Mouse (Mus musculus) spleen, postnatal 36 days (tissue): ENCODE data around the gene Epha4.

Experiments
- DNase-seq, 2 experiments: peaks; one replicate each; pipeline ENCODE4 v3.0.0; 2022; ENCODE audit warnings: low spot score in 2 of 2, mixed read lengths in 1 of 2

The Epha4 gene

DNA sequence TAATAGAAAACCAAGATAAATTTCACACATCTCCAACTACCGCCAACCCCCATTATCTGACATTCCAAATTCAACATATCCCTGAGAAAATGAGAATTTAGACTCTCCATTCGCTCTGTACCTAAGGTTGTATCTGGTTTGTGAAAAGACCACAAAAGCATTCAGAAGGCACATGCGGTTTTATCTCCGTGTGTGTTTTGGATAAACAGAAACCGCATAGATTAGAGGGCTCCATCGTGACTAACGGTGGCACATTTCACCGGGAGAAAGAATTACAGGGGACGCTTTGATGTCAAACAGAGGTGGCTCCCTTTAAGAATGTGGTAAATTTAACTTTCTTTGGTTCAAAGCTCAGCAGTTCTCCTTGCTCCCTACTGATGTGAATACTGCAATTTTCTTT lies 107.5 kb downstream of the Epha4 start:
- no peak for DNase-seq

DNA sequence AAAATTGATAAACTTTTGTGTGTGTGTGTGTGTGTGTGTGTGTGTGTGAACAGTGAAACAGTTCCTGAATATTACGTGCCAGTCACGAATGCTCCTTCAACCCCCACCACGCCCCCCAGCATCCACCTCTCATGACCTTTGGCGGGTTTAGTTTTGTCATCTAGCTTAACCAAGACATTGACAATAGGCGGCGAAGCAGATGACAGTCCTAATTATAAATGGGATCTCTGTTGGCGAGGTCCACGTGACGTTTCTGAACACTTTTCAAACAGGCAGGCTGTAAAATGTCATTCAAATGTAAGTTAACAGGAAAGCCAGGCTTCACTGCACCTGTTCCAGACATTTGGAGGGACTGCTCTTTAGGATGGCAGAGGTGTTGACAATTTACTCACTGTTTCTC lies 108.3 kb downstream of the Epha4 start:
- DNase-seq: no peak

DNA sequence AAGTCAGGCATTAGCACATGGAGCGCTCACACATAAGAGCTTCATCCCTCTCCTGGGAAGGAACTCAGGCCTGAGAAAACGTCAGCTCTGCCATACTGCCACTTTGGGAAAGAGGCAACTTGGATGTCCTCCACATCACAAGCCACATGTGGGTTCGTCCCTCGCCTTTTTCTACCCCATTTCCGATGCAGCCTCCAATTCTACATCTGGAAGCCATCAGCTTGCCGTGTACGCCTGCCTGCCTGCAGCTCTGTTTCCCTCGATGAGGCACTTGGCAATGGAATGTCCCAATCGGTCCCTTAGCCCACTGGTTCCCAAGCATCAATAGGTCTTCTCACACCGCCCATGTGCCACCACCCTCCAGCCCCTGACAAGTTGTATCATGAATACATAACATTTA lies 110.4 kb downstream of the Epha4 start:
- DNase-seq: no peak

DNA sequence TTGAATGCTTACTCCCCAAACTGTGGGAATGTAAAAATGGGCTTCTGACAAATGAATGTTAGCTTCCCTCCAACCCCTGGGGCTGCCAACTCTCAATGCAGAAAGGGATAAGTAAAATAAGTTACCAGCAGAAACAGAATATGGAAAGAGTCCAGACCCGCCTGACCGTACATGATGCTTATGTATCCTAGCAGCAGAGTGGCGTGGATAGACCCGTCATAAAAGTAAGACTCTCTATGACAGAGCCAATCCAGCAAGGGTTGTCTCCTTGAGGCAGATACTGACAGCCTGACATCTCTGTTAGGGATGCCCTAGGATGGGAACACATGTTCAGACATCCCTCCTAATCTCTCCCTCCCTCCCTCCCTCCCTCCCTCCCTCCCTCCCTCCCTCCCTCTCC lies 111.9 kb downstream of the Epha4 start:
- no peak for DNase-seq

DNA sequence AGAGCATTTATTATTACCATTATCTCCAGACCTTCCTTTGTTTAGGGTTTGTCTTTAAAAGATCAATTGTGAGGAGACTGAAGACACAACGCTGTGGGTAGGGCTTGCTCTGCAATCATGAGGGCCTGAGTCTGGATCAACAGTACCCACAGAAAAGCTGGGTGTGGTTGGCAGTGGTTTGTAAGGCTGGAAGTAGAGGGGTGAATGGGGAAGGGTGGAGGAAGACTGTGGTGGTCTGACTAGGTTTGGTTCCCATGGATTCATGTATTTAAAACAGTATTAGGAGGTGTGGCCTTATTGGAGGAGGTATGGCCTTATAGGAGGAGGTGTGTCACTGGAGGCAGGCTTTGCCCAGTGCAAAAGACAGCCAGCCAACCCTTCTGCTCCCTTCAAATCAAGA lies 113.4 kb downstream of the Epha4 start:
- DNase-seq: no peak

DNA sequence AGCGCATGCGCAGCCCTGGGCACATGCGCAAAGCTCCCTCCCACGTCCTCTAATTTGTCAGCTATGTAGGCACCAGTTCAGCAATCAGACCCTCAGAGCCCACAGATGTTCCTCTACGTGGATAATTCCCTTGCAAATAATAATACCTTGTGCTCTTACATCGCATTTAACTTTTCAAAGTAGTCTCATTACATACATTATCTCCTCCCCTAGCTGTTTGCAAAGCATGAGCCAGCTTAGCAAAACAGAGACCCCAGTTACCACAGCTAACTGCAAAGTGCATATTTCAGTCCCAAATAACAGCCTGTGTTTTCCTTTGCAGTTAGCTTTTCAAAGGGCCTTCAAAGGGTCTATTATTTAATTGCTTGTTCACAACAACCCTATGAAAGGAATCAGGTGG lies 123.3 kb downstream of the Epha4 start:
- no peak for DNase-seq

DNA sequence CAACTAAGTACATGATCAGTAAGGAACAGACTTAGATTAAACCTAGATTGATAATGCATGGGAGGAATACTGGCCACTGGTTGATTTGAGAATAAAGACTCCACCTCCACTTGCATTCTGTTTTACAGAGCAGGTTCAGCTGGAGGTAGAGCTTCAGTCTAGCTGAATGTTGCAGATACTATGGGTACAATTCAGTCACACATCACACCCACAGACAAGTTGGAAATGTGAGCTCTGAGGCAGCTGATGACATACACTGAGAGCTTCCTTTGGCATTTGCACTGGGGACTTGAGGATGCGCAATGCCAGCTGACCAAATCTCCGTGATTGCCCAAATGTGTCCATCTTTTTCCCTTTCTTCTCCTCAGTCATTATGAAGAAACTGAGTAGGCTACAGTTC lies 125.8 kb downstream of the Epha4 start:
- no peak for DNase-seq

DNA sequence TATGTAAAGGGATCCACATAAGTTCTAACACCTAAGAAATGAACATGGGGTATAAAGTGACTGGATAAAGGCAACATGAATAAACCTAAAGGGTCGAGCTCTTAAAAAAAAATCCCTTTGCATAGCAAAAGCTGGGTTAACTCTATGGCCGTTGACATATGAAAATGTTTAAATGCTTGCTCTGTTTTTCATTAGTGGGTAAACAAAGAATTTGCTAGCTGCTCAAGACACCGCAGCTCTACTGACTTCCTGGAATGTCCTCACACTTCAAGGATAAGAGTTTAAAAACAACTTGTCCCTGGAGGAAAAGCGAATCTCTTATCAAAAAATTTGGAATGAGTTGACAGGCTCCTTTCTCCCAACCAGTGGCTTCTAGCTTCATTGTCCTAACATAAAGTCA lies 126.3 kb downstream of the Epha4 start:
- DNase-seq: no peak

DNA sequence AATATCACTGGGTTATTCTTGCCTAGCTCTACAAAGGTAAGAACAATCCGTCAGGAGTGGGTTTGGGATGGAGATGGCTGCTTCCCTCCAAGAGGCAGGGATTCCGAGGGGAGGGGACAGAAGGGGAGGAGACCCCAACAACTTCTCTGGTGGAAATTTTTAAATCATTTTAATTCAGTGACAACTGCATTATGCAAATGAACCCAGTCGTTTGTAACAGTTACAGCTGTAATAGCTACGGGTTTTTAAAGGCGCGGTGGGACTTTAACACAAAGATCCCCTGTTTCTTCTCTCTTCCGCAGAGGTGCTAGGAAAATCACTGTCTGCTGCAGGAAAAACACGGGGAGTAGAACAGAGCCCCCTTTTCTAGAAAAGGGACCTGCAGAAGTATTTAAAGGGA lies 129.3 kb downstream of the Epha4 start:
- no peak for DNase-seq

DNA sequence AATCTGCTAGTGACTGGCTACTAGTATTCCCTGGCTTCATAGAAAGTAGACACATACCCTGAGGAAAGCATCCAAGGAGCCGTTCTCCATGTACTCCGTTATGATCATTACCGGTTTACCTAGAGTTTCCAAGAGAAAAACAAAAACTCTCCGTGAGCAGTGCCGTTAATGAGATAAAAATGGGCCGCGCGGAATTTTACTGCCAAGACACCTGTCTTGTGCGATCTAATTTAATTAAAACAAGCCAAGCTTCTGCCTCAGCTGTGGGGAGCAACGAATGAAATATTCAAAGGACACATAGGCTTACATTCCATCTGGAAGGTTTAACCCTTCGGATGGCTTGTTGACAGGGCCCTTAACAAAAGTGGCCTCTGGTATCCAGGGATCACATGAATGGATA lies 131.4 kb downstream of the Epha4 start:
- no peak for DNase-seq

DNA sequence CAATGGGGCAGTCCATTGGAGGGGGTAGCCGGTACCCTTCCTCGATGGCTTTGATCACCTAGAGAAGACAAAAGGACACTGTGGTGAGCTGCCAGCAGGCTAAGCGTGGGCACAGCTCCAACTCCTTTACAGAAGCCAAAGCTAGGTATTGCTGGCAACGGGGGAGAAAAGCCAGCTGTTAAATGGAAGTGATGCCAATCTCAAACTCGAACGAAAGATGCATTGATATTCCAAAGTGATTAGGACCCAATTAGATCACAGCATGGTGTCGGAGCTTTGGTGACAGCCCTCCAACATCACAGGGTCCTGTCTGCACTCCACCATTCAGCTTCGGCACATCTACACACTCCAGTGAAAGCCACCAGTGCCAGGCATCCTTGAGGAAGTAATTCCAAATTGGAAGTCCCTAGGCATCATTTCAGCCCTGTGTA lies 137.3 kb downstream of the Epha4 start:
- DNase-seq: no peak

DNA sequence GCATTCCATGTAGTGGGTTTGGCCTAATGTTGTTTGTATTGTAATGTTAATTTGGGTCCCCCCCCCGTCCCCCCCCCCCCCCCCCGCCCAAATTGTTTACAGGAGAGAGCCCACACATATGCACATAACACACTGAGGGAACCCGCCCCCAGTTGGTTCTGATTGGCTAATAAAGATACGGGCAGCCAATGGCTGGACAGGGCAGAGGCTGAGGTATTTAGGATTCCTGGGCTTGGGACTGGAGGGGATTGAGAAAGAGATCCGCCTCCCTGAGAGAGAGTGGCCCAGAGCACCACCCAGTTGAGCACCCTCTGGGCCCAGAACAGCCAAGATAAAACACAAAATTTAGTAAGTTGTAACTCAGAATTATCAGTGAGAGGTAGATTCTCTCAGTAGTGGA lies 140.8 kb downstream of the Epha4 start:
- DNase-seq: no peak

DNA sequence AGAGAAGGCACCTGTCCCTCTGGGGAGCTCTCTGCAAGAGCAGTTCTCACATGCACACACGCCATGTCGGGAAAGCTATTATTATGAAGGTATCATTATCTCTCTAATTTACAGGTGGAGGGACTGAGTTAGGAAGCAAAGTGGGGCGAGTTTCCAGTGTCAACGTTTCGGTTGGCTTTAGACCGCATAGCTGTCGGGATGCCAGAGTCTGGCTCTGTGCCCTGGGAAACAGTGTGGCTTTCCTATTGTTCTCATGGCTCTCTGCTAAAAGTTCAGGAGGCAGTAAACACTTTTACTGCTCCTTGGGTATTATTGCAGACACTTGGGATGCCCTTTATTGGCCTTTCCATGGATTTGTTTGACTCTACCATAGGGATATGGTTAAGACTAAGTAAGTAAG lies 144.0 kb downstream of the Epha4 start:
- no peak for DNase-seq

DNA sequence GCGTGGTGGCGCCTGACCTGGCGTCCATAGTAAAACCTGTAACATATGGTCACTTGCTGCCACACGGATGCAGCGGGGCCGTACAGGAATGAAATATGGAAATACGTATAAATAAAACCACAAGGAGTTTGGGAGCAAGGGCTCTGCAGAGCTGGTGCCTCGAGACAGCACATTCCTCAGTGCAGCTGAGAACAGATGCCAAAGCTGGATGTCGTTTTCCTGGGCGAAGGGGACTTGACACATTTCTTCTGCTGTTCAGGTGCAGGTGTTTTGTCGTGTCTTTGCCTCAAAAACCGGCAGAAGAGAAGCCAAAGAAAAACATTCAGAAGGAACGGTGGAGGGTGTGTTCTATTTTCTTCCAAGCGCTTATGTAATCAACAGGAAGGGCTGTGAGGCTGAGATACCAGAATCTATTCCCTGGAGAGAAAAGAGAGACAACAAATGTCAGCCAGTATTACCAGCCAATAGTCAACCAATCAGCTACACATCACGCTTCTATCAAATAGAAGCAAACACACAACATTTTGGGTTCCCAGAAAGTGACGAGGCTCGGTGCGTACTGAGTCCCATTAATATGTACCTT lies 145.5 kb downstream of the Epha4 start:
- DNase-seq: peak in 1 of 2 experiments; percentile 3

DNA sequence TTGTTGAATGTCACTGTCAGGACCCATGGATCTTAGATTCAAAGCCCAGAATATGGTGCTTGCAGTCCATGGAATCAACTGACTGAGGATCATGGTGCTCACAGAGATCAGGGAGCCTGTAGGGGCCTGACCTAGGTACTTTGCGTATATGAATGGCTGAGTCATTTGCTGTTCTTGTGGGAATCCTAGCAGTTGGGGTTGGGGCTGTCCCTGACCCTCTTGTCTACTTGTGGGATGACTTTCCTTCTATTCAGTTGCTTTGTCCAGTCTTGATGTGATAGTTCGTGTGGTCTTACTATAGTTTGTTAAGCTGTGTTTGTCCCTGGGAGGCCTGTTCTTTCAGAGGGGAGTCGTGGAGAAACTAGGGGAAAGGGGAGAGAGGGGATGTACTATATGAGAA lies 149.0 kb downstream of the Epha4 start:
- no peak for DNase-seq

DNA sequence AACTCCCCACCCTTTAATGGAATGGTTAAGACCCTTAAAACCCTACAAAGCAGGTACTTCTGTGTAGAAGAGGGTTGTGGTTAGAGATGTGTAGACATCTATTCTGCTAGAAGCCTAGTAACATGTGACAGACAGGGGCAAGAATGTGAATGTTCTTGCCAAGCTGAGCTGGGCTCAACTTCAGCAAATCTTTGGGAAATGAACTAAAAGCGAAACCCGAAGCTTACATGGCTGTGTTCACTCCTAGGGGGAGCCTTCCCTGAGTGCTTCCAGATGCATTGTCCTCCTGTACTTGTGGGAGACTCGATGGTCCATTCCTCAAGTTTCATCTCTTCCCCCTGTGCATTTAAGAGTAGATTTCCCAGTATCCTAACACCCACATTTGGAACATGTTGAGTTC lies 150.3 kb downstream of the Epha4 start:
- DNase-seq: no peak

DNA sequence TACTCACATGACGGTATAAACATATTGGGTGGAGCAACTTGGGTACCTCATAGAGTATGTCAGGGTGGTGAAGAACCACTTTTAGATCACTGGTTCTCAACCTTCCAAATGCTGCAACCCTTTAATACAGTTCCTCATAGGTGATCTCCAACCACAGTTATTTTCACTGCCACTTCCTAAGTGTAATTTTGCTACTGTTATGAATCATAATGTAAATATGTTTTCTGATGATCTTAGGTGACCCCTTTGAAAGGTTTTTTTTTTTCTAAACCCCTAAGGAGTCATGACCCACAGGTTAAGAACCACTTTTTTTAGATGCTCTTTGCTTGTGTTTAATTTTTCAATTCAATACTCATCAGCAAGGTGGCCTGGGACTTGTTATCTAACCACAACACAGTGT lies 151.0 kb downstream of the Epha4 start:
- DNase-seq: no peak

DNA sequence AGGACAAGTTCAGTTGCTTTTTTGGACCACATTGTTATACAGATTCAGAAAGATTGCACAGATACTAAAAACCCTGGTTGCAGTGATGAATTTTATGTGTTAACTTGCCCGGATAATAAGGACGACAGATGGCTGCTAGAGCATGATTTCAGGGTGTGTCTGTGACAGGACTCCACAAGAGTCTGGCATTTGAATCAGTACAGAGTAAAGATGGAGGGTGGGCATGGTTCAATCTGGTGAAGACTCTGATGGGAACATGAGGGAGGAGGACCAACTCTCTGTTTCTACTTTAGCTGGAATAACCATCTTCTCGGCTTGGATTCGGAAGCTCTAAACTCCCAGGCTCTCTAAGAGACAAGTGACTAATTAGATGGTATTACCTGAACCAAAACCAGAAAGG lies 168.4 kb downstream of the Epha4 start:
- no peak for DNase-seq

DNA sequence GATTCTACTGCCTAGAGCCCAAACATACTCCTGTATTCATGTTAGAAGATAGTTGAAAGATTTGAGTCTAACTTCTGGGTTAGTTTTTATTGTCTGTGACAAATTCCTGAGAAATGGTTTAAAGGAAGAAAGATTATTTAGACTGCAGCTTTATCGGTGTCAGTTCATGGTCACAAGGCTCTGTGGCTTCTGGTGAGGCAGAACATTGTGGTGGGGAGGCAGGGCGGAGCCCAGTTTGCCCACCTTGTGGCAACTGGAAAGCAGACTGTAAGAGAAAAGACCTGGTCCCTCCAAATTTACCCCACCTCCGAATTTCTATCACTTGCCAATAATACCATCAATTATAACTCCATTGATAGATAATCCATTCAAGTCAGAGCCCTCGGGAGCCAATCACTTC lies 171.1 kb downstream of the Epha4 start:
- no peak for DNase-seq

DNA sequence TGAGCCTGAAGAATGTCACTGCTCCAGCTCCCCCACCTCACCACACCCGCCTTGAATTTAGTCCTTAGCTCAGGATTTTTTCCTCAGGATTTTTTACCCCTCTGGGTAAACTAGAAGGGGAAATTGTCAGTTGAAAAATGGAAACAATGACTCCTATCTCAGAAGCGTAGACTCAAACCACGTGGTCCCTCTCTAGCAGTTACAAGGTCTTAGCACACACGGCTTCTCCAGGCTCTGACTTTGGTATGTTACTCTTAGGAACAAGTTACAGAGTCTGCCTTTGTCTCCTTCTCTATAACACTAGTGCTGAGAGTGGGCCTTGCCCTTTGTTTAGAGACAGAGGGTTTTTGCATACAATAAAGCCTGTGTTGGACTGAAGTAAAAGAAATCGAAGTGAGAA lies 175.2 kb downstream of the Epha4 start:
- DNase-seq: no peak

DNA sequence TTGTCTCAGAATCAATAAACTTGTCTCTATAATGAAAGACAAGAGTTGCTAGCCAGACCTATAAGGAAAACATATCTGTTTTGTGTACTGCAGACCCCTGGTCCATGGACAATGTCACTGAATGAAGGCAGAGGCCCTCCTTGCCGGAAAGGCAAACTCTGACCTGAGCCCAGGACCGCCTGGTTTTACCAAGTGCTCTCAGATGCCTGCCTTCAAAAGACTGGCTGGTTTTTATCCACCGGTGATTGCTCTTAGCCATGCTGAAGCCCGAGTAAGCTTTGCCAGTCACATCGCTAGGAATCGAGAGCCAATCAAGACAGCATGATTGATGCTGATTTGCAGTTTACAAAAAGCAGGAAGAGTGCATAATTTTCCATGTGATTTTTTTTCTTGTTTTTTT lies 176.5 kb downstream of the Epha4 start:
- DNase-seq: no peak

DNA sequence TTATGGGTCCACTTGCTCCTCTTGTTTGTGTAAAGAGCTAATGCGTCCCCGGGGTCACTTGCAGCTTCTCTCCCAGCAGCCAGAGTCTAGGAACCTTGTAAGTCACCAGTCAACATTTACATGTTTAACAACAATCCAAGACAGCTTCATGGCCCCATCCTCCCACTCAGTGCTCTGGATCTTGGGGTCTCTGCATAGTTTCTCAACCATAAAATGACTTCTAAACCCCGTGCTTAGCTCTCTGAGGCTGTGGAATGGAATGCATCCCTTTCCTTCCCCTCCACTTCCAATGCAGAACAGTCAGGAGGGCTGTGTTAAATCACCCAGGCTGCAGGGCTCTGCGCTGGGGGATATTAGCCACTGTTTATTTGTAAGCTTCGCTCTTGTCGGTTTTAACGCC lies 178.0 kb downstream of the Epha4 start:
- DNase-seq: no peak

DNA sequence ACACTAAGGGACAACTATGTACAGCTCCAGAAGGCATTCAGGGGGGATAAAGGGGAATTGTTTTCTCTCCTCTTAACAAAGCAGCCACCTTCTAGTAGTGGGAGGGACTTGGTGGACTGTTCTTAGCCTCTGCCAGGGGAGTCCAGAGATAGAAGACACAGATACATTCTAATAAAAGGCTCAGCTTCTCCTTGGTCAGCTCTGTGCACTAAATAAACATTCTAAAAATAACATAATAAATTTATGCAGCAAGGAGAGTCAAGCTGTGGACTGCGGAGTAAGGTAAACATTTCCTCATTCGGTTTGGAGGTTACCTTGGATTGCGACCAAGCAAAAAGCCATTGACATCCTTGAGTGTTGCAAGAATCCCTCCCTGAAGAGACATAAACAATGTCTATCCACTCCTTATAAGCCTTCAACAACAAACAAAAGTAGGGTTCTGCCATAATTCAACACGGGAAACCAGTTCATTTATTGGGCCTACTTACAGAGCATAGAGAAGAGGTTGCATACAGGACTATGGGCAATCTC lies 196.2 kb downstream of the Epha4 start:
- DNase-seq: no peak
